Mouse (Mus musculus) cortical plate, adult 2 months (tissue): ENCODE measurements around the gene Tnfrsf25.
A peak's percentile ranks its signal among the peaks of the same experiment; 100 is the strongest.

Source experiments
- CTCF ChIP-seq: fragments of 200-500 bp; IDR thresholded peaks from 2 replicates; pipeline ENCODE4 v1.5.1; 2011; ENCODE audit warnings: mild to moderate bottlenecking, control low read depth, low read length; ENCODE audit not compliant: insufficient read depth; ENCODE audit errors: extremely low read depth
- POLR2A ChIP-seq: fragments of 200-500 bp; IDR thresholded peaks from 2 replicates; pipeline ENCODE4 v1.6.1; 2011; ENCODE audit warnings: mild to moderate bottlenecking, low read length, control low read depth; ENCODE audit not compliant: insufficient read depth; ENCODE audit errors: extremely low read depth

- no peak for TF ChIP-seq CTCF
- TF ChIP-seq POLR2A: peak; percentile 23; the same call in 1 of the 2 replicates
Measured at GRCm38 (mm10) chr4:152107971-152108509, 7.7 kb upstream of the Tnfrsf25 start.
